Mouse (Mus musculus): ENCODE measurements around the gene Ankrd63. TPM values are rescaled to one million over a fixed set of nuclear protein-coding genes. Genes with fewer than 3 reads are reported as not detected.

The Ankrd63 gene
- total RNA-seq, 2 experiments from 2014 or later = 0.19 TPM; not detected in 1

GRCm38 (mm10) chr2:118728337-118728736, 24.6 kb upstream of the Ankrd63 start, which contains the start of gene Plcb2:
Plcb2 (minus strand) TSS chr2:118728438.
- no peak for ATAC-seq (replicated peaks; ENCODE audit: low FRiP score, poor library complexity, severe bottlenecking)

GRCm38 (mm10) chr2:118727911-118728310, 24.1 kb upstream of the Ankrd63 start:
- ATAC-seq (replicated peaks; ENCODE audit: low FRiP score, poor library complexity, severe bottlenecking) = no peak

GRCm38 (mm10) chr2:118726873-118727272, 23.1 kb upstream of the Ankrd63 start:
- ATAC-seq (replicated peaks; ENCODE audit: low FRiP score, poor library complexity, severe bottlenecking) = no peak

GRCm38 (mm10) chr2:118725511-118725910, 21.7 kb upstream of the Ankrd63 start:
- ATAC-seq (replicated peaks; ENCODE audit: low FRiP score, poor library complexity, severe bottlenecking) = no peak

GRCm38 (mm10) chr2:118723693-118724486, 20.1 kb upstream of the Ankrd63 start:
- no peak for ATAC-seq (replicated peaks; ENCODE audit: low FRiP score, poor library complexity, severe bottlenecking)

GRCm38 (mm10) chr2:118716677-118717076, 12.9 kb upstream of the Ankrd63 start:
- ATAC-seq (replicated peaks; ENCODE audit: low FRiP score, poor library complexity, severe bottlenecking) = no peak

- no peak for ATAC-seq (replicated peaks; ENCODE audit: low FRiP score, poor library complexity, severe bottlenecking)
Measured at GRCm38 (mm10) chr2:118714230-118714629, 10.5 kb upstream of the Ankrd63 start.

GRCm38 (mm10) chr2:118713631-118714030, 9.9 kb upstream of the Ankrd63 start:
- ATAC-seq (replicated peaks; ENCODE audit: low FRiP score, poor library complexity, severe bottlenecking) = no peak

GRCm38 (mm10) chr2:118711038-118711494, 7.3 kb upstream of the Ankrd63 start:
- no peak for ATAC-seq (replicated peaks; ENCODE audit: low FRiP score, poor library complexity, severe bottlenecking)

GRCm38 (mm10) chr2:118709655-118710221, 6.0 kb upstream of the Ankrd63 start:
- no peak for ATAC-seq (replicated peaks; ENCODE audit: low FRiP score, poor library complexity, severe bottlenecking)

- ATAC-seq (replicated peaks; ENCODE audit: low FRiP score, poor library complexity, severe bottlenecking) = no peak
Measured at GRCm38 (mm10) chr2:118708472-118708871, 4.7 kb upstream of the Ankrd63 start.

GRCm38 (mm10) chr2:118706436-118706835, 2.7 kb upstream of the Ankrd63 start:
- ATAC-seq (replicated peaks; ENCODE audit: low FRiP score, poor library complexity, severe bottlenecking) = no peak

- ATAC-seq (replicated peaks; ENCODE audit: low FRiP score, poor library complexity, severe bottlenecking) = no peak
Measured at GRCm38 (mm10) chr2:118702883-118703761, 641 bp downstream of the Ankrd63 start.

- ATAC-seq (replicated peaks; ENCODE audit: low FRiP score, poor library complexity, severe bottlenecking) = no peak
Measured at GRCm38 (mm10) chr2:118701971-118702882, 1.5 kb downstream of the Ankrd63 start.

- ATAC-seq (replicated peaks; ENCODE audit: low FRiP score, poor library complexity, severe bottlenecking) = no peak
Measured at GRCm38 (mm10) chr2:118701161-118701560, 2.6 kb downstream of the Ankrd63 start.

- peak; percentile 74 for ATAC-seq (replicated peaks; ENCODE audit: low FRiP score, poor library complexity, severe bottlenecking)
Measured at GRCm38 (mm10) chr2:118700179-118701062, 3.3 kb downstream of the Ankrd63 start.

- ATAC-seq (replicated peaks; ENCODE audit: low FRiP score, poor library complexity, severe bottlenecking) = no peak
Measured at GRCm38 (mm10) chr2:118697955-118698354, 5.8 kb downstream of the Ankrd63 start.

GRCm38 (mm10) chr2:118697311-118697877, 6.4 kb downstream of the Ankrd63 start:
- ATAC-seq (replicated peaks; ENCODE audit: low FRiP score, poor library complexity, severe bottlenecking) = no peak

Measured in erythroblast, adult 5-6 weeks (primary cell).